Mouse (Mus musculus): ENCODE data around the gene Dock9.

DNA sequence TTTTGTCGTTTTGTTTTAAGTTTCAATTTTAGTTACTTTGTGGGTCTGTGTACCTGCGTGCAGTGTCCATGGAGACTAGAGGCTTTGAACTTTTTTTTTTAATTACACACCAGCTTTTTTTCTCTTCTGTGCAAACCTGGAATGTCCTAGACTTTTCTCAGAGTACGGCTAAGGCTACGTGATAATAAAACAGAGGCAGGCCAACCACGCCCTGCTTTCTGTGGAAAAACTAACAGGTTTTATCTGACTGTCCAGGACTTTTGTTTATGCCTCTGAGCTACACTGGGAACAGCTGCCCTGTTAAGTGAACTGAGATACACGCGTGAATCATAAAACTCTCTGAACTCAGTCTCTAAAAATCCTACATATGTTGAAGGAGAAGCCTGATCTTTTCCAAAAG is 1.5 kb upstream of the Dock9 start:
- TF ChIP-seq GATA1 (IDR thresholded peaks at IDR 0.05; ENCODE audit: low read length) (no peak), TAL1 (IDR thresholded peaks at IDR 0.05; ENCODE audit: low read length) (no peak)

Measured in erythroblast, embryonic 14.5 days (primary cell).